Mouse (Mus musculus): Measurements from ENCODE around the gene Dkk3.

DNA sequence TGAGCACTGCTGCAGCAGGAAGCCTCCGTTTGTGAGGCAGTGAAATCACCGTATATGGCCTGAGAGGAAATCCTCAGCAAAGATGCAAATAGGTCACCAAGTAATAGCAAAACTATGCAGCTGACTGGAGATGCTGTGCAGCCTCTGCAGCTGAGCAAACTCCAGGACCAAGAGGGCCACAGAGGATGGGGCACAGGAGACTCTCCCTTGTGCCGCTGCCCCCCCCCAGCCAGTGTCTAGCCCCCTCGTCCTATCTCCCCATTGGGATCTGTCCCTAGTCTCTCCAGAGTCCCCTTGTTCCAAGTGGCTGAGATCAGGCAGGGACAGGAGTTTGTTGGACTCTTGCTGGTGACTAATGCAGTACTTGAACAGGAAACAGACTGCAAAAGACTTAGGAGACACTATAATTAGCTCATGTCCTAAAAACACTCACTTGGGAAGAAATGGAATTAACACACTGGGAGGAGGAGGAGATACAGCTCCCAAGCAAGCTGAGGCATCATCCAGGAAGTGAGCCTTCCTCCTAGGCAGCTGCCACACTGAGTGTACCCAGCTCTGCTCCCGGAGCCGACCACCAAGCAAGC, 45.6 kb upstream of the Dkk3 start:
- TF ChIP-seq CTCF (conservative IDR thresholded peaks at IDR 0.05; ENCODE audit: insufficient read depth, insufficient read length, low read depth, low read length) (no peak), POLR2A (IDR thresholded peaks at IDR 0.05; ENCODE audit: low read depth, low read length) (no peak)

All from kidney, adult 2 months (tissue).